Mouse (Mus musculus): ENCODE results near the gene Cep295nl.
"Not testable (repeated sequence)": the region's sequence is repeated elsewhere in the genome, so short reads cannot be mapped to it uniquely, and the experiment has no call there.

- TF ChIP-seq GATA1 (IDR thresholded peaks at IDR 0.05; ENCODE audit: borderline replicate concordance, low read length); FLI1 (IDR thresholded peaks at IDR 0.05; ENCODE audit: low read length): not testable (repeated sequence)
These were observed 34.3 kb downstream of the Cep295nl start for GRCm38 (mm10) chr11:118307962-118308361.

Measured in megakaryocyte, embryonic 14.5 days (primary cell).